ENCODE assay signal across 8 mouse cellular contexts in genomic region chr2:130365211-130366094, GRCm38 (mm10). TPM values are rescaled to one million over a fixed set of nuclear protein-coding genes. Genes with fewer than 3 reads are reported as not detected.
DNase-seq lines count a peak whose midpoint lies in the region; ATAC-seq and TF ChIP-seq lines count a peak whose summit lies in the region.

No protein-coding gene starts in this region.

- no peak for DNase-seq in testis, postnatal 10 days (ENCODE audit: low spot score)
- peak; percentile 18 to 37 for DNase-seq in heart, postnatal 10 days
- DNase-seq in liver, postnatal 0 days, result no peak
- peak; percentile 17 for DNase-seq in thymus, adult 2 months
- no peak for DNase-seq in urinary bladder, adult 2 months (ENCODE audit: low spot score)
- no peak for DNase-seq in gastrocnemius, postnatal 4 days (ENCODE audit: low spot score in 2 of 2)
- DNase-seq in layer of hippocampus, postnatal 14 days (ENCODE audit: low spot score in 2 of 2), result no peak

- H3K4me1 ChIP-seq in testis, adult 2 months (ENCODE audit: control insufficient read depth, insufficient read depth, low read length), result peaks cover 16% of the 10 kb centered on the region
- no peaks in the 10 kb centered on the region for H3K4me1 ChIP-seq in liver, postnatal 0 days (ENCODE audit: insufficient read depth)
- H3K4me1 ChIP-seq in thymus, adult 2 months (replicated peaks; ENCODE audit: control insufficient read depth, insufficient read depth, low read length), result no peaks in the 10 kb centered on the region; the same call in 1 of the 2 replicates

- intact Hi-C loops in heart, postnatal 10 days (cut with DNase I), result no loop called here

- H3K27me3 ChIP-seq in testis, adult 2 months (ENCODE audit: control insufficient read depth, insufficient read depth, low read length), result no peaks in the 10 kb centered on the region
- H3K27me3 ChIP-seq in liver, postnatal 0 days (ENCODE audit: insufficient read depth, low read length), result peaks cover 48% of the 10 kb centered on the region
- peaks cover 8% of the 10 kb centered on the region; the same call in 1 of the 2 replicates for H3K27me3 ChIP-seq in thymus, adult 2 months (ENCODE audit: control insufficient read depth, insufficient read depth, low read length)

- H3K9me3 ChIP-seq in liver, postnatal 0 days (ENCODE audit: low read length), result no peaks in the 10 kb centered on the region

- no peak for ATAC-seq in liver, postnatal 0 days

- WGBS in liver, postnatal 0 days (ENCODE audit: insufficient replicate concordance), result 7% methylated on average over 29 of the region's 30 CpGs
- 12% methylated on average over 30 of the region's 30 CpGs for WGBS in thymus, adult 2 months

- no peak overlapping the region for H3K27ac ChIP-seq in testis, adult 2 months (ENCODE audit: control insufficient read depth, insufficient read depth, low read depth, low read length)
- no peak overlapping the region for H3K27ac ChIP-seq in liver, postnatal 0 days (ENCODE audit: low read depth)
- no peak overlapping the region for H3K27ac ChIP-seq in thymus, adult 2 months (ENCODE audit: control insufficient read depth, insufficient read depth, low read length)

- no peak for TF ChIP-seq EP300 in liver, postnatal 0 days (IDR thresholded peaks at IDR 0.05; ENCODE audit: low read depth)

- peak overlapping the region; percentile 48 for H3K4me2 ChIP-seq in liver, postnatal 0 days (ENCODE audit: low read depth, low read length)

- H3K36me3 ChIP-seq in testis, adult 2 months (ENCODE audit: control insufficient read depth, insufficient read depth, low read length), result no peaks in the 10 kb centered on the region
- H3K36me3 ChIP-seq in liver, postnatal 0 days (replicated peaks; ENCODE audit: insufficient read depth, low read length), result no peaks in the 10 kb centered on the region
- no peaks in the 10 kb centered on the region for H3K36me3 ChIP-seq in thymus, adult 2 months (ENCODE audit: control insufficient read depth, insufficient read depth, low read length)

- TF ChIP-seq POLR2A in testis, adult 2 months (IDR thresholded peaks at IDR 0.05; ENCODE audit: control insufficient read depth, low read depth, low read length), result no peak
- TF ChIP-seq POLR2A in thymus, adult 2 months (IDR thresholded peaks at IDR 0.05; ENCODE audit: control insufficient read depth, extremely low read depth, insufficient read depth, low read length, poor library complexity), result no peak

- peak overlapping the region; percentile 44 for H3K4me3 ChIP-seq in testis, adult 2 months (ENCODE audit: control insufficient read depth, low read depth, low read length)
- H3K4me3 ChIP-seq in liver, postnatal 0 days (ENCODE audit: low read depth, low read length), result 0 out of 2 replicates have a peak overlapping the region, but pooled peaks have one; percentile 11
- H3K4me3 ChIP-seq in thymus, adult 2 months (ENCODE audit: control insufficient read depth, insufficient read depth, low read length), result no peak overlapping the region

- no peak overlapping the region for H3K9ac ChIP-seq in liver, postnatal 0 days (replicated peaks)

- no peak for TF ChIP-seq CTCF in testis, adult 2 months (IDR thresholded peaks at IDR 0.05; ENCODE audit: control insufficient read depth, insufficient read depth, insufficient replicate concordance, low read depth, low read length)
- peak; percentile 15; the same call in 1 of the 2 replicates for TF ChIP-seq CTCF in liver, postnatal 0 days (IDR thresholded peaks at IDR 0.05; ENCODE audit: low read depth)
- no peak for TF ChIP-seq CTCF in thymus, adult 2 months (IDR thresholded peaks at IDR 0.05; ENCODE audit: borderline replicate concordance, control insufficient read depth, extremely low read depth, insufficient read depth, low read length, poor library complexity)

RNA-seq across cellular contexts. Expression of gene Cpxm1, which starts 31.9 kb away (rescaled TPM):
- 73.4 and 89.5 TPM in 2 replicates for polyA plus RNA-seq in testis, adult 2 months (2012; rRNA removed)
- total RNA-seq in heart, postnatal 10 days (2021), result 10 to 100 TPM; 16.7 to 17.3 TPM
- polyA plus RNA-seq in liver, postnatal 0 days (2015; fragmentation: Nextera tagmentation; extraction: Ambion mirVana), result 1.4 and 1.7 TPM in 2 replicates
- 7.2 and 9.6 TPM in 2 replicates for polyA plus RNA-seq in thymus, adult 2 months (2012; rRNA removed)
- polyA plus RNA-seq in urinary bladder, adult 2 months (2012; rRNA removed), result 99.0 and 108 TPM in 2 replicates
- total RNA-seq in gastrocnemius, postnatal 4 days (2021), result 10 to 100 TPM; 19.7 to 19.9 TPM
- total RNA-seq in layer of hippocampus, postnatal 14 days (2021), result 10 to 100 TPM; 11.8 to 14.1 TPM

RNA-seq across cellular contexts. Expression of gene Gm28372, which starts 39.6 kb away (rescaled TPM):
- 0.57 and 0.99 TPM in 2 replicates for polyA plus RNA-seq in testis, adult 2 months (2012; rRNA removed)
- total RNA-seq in heart, postnatal 10 days (2021), result not detected
- polyA plus RNA-seq in liver, postnatal 0 days (2015; fragmentation: Nextera tagmentation; extraction: Ambion mirVana), result not detected in 2 replicates
- not detected in 2 replicates for polyA plus RNA-seq in thymus, adult 2 months (2012; rRNA removed)
- polyA plus RNA-seq in urinary bladder, adult 2 months (2012; rRNA removed), result not detected in 2 replicates
- total RNA-seq in gastrocnemius, postnatal 4 days (2021), result not detected
- total RNA-seq in layer of hippocampus, postnatal 14 days (2021), result not detected

RNA-seq across cellular contexts. Expression of gene 1700020A23Rik, which starts 39.6 kb away (rescaled TPM):
- 316 and 321 TPM in 2 replicates for polyA plus RNA-seq in testis, adult 2 months (2012; rRNA removed)
- total RNA-seq in heart, postnatal 10 days (2021), result not detected
- polyA plus RNA-seq in liver, postnatal 0 days (2015; fragmentation: Nextera tagmentation; extraction: Ambion mirVana), result not detected in 2 replicates
- 0.26 TPM in 1 of 2 replicates, not detected in the other for polyA plus RNA-seq in thymus, adult 2 months (2012; rRNA removed)
- not detected in 2 replicates for polyA plus RNA-seq in urinary bladder, adult 2 months (2012; rRNA removed)
- total RNA-seq in gastrocnemius, postnatal 4 days (2021), result not detected
- not detected for total RNA-seq in layer of hippocampus, postnatal 14 days (2021)

RNA-seq across cellular contexts. Expression of gene Tmem239, which starts 40.8 kb away (rescaled TPM):
- polyA plus RNA-seq in testis, adult 2 months (2012; rRNA removed), result 251 and 255 TPM in 2 replicates
- total RNA-seq in heart, postnatal 10 days (2021), result not detected
- not detected in 2 replicates for polyA plus RNA-seq in liver, postnatal 0 days (2015; fragmentation: Nextera tagmentation; extraction: Ambion mirVana)
- not detected in 2 replicates for polyA plus RNA-seq in thymus, adult 2 months (2012; rRNA removed)
- not detected in 2 replicates for polyA plus RNA-seq in urinary bladder, adult 2 months (2012; rRNA removed)
- not detected for total RNA-seq in gastrocnemius, postnatal 4 days (2021)
- total RNA-seq in layer of hippocampus, postnatal 14 days (2021), result not detected

RNA-seq across cellular contexts. Expression of gene Vps16, which starts 58.7 kb away (rescaled TPM):
- polyA plus RNA-seq in testis, adult 2 months (2012; rRNA removed), result 45.6 and 55.8 TPM in 2 replicates
- total RNA-seq in heart, postnatal 10 days (2021), result 10 to 100 TPM; 30.9 to 32.6 TPM
- polyA plus RNA-seq in liver, postnatal 0 days (2015; fragmentation: Nextera tagmentation; extraction: Ambion mirVana), result 19.4 and 22.8 TPM in 2 replicates
- 189 and 213 TPM in 2 replicates for polyA plus RNA-seq in thymus, adult 2 months (2012; rRNA removed)
- polyA plus RNA-seq in urinary bladder, adult 2 months (2012; rRNA removed), result 77.3 and 89.2 TPM in 2 replicates
- 10 to 100 TPM; 37.3 to 44.6 TPM for total RNA-seq in gastrocnemius, postnatal 4 days (2021)
- 10 to 100 TPM; 85.3 to 87.5 TPM for total RNA-seq in layer of hippocampus, postnatal 14 days (2021)

Comparison
In these comparisons a context has a peak if more than half of its experiments do, and no peak if none do; other contexts are left out.
1. DNase-seq: peak in heart, postnatal 10 days (2 of 2) and thymus, adult 2 months (single experiment); none in testis, postnatal 10 days (single experiment), liver, postnatal 0 days (single experiment), urinary bladder, adult 2 months (single experiment), gastrocnemius, postnatal 4 days (0 of 2) and layer of hippocampus, postnatal 14 days (0 of 2).
2. RNA of gene 1700020A23Rik, which starts 39.6 kb away (polyA plus RNA-seq): 316 to 321 TPM in testis, adult 2 months; 0.26 TPM in thymus, adult 2 months, not detected in liver, postnatal 0 days and not detected in urinary bladder, adult 2 months; every median in the first group is over 100 times any median in the second.